Mouse (Mus musculus) midbrain, embryonic 16.5 days (tissue): ENCODE results near the gene Trim25. TPM values are rescaled to one million over a fixed set of nuclear protein-coding genes. Genes with fewer than 3 reads are reported as not detected.

Experiments
- ATAC-seq: fragments of 200-750 bp; cut with Nextera tagmentation; 2 replicates; pipeline ENCODE4 v1.8.0; 2017; ENCODE audit warnings: moderate TSS enrichment
- H3K27ac ChIP-seq: fragments of 300-500 bp; sonication (generic); 2 replicates; pipeline ENCODE4 v1.5.1; 2014; ENCODE audit warnings: mild to moderate bottlenecking, low read length, mixed read lengths
- H3K27me3 ChIP-seq: fragments of 300-500 bp; sonication (generic); 2 replicates; pipeline ENCODE4 v1.6.1; 2014; ENCODE audit warnings: low read depth, low read length, mixed read lengths; ENCODE audit not compliant: control insufficient read depth, insufficient read depth
- H3K36me3 ChIP-seq: fragments of 300-500 bp; sonication (generic); 2 replicates; pipeline ENCODE4 v1.6.1; 2014; ENCODE audit warnings: mild to moderate bottlenecking, low read length, moderate library complexity, mixed read lengths; ENCODE audit not compliant: control insufficient read depth, insufficient read depth
- H3K4me1 ChIP-seq: fragments of 300-500 bp; sonication (generic); 2 replicates; pipeline ENCODE4 v1.6.1; 2014; ENCODE audit warnings: mild to moderate bottlenecking, low read length, mixed read lengths; ENCODE audit not compliant: control insufficient read depth, insufficient read depth
- H3K4me2 ChIP-seq: fragments of 300-500 bp; sonication (generic); 2 replicates; pipeline ENCODE4 v1.6.1; 2014; ENCODE audit warnings: mild to moderate bottlenecking, low read length, mixed read lengths
- H3K4me3 ChIP-seq: fragments of 300-500 bp; sonication (generic); 2 replicates; pipeline ENCODE4 v1.5.1; 2014; ENCODE audit warnings: low read depth, mild to moderate bottlenecking, low read length, moderate library complexity, mixed read lengths
- H3K9ac ChIP-seq: fragments of 300-500 bp; sonication (generic); 2 replicates; pipeline ENCODE4 v1.6.1; 2014; ENCODE audit warnings: low read depth, low read length, mixed read lengths
- H3K9me3 ChIP-seq: fragments of 300-500 bp; sonication (generic); replicated peaks from 2 replicates; pipeline ENCODE4 v1.6.1; 2014; ENCODE audit warnings: mild to moderate bottlenecking, low read length, mixed read lengths; ENCODE audit not compliant: control insufficient read depth, poor library complexity, severe bottlenecking
- WGBS: fragments of 180-500 bp; shearing (Covaris S2); extraction: QIAGEN DNeasy Blood & Tissue Kit; methylation state at CpG from one replicate; pipeline ENCODE4 v1.1.7; 2014; 5-methylcytosine and 5-hydroxymethylcytosine counted together
- polyA plus RNA-seq: library from polyadenylated mRNA; unstranded; fragments of >200 nt; fragmentation: Nextera tagmentation; extraction: Ambion mirVana; gene quantifications from 2 replicates; pipeline ENCODE4 v1.2.1, GENCODE M21; 2015

The Trim25 gene
- polyA plus RNA-seq, 1 experiment from 2014 or later: 3.8 TPM

DNA sequence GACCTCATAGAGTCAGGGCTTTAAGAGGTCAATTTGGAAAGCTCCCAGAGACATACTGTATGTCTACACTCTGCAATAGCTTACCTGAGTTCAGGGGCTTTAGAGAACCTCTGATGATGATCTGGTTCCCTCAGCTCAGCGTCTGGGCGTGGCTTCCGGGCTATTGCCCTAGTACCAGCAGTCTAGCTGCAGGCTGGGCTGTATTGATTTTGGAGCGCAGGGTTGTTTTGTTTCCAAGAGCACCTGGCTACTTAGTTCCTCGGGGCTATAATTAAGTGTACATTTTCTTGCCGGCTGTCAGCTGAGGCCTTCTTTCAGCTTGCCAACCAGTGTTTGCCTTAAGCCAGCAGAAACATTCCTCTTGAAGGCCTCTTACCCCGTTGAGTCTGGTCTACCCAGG is 10.3 kb downstream of the Trim25 start:
- H3K9ac ChIP-seq: no peak overlapping the region
- 80% methylated on average over 7 of the region's 7 CpGs for WGBS
- H3K36me3 ChIP-seq: no peaks in the 10 kb centered on the region
- no peaks in the 10 kb centered on the region for H3K9me3 ChIP-seq
- H3K4me3 ChIP-seq: no peak overlapping the region
- H3K27me3 ChIP-seq: no peaks in the 10 kb centered on the region
- H3K27ac ChIP-seq: no peak overlapping the region
- no peak for ATAC-seq
- H3K4me2 ChIP-seq: no peak overlapping the region
- H3K4me1 ChIP-seq: no peaks in the 10 kb centered on the region

DNA sequence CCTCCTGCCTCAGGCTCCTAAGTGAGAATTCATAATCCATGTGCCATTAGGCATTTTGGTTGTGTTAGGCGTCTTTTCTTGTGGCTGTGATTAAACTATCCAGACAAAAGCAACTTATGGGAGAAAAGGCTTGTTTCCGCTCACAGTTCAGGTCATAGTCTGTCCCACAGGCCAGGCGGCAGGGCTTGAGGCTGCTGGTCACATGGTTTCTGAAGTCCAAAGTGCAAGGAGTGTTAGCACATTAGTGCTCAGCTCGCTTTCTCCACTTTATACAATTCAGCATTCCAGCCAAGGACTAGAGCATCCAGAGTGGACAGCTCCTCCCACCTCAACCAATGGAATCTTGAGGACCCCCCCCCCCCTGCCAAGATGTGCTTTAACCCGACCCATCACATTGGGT is 13.1 kb downstream of the Trim25 start:
- ATAC-seq: no peak
- Histone ChIP-seq H3K36me3 (no peaks in the 10 kb centered on the region), H3K27ac (no peak overlapping the region), H3K4me2 (no peak overlapping the region), H3K9me3 (no peaks in the 10 kb centered on the region), H3K4me1 (no peaks in the 10 kb centered on the region), H3K4me3 (no peak overlapping the region), H3K27me3 (no peaks in the 10 kb centered on the region), H3K9ac (no peak overlapping the region)
- WGBS: 94% methylated on average over 5 of the region's 5 CpGs

DNA sequence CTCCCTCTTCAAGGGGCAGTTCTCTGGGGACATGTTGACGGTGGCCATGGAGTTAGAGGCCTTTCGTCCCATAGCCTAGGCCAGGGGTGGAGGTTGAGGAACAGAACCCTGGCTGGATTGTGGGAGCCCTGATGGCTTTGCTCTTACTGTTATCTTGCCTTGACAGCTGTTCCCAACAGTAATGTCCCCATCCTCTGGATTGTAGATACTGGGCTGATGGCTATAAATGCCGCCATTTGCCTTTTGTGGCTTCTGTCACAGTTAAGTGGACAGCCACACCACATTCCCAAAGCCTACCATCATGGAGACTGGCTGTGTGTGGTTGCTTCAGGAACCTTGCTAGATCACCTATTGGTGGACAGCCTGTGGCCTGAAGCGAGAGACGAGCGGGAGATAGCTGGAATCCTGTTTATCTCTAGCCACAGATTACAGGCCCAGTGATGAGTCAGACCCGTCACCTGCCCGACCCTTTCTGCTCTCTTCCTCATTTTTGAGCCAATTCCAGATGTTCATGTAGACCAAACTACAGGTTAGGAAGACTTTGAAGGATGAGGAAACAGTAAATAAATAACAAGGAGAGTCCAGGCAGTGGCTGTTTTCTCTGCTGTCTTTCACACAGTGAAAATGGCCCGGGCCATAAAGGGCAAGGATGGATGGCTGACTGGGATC is 18.5 kb downstream of the Trim25 start:
- no peak for ATAC-seq
- WGBS: 91% methylated on average over 9 of the region's 9 CpGs

DNA sequence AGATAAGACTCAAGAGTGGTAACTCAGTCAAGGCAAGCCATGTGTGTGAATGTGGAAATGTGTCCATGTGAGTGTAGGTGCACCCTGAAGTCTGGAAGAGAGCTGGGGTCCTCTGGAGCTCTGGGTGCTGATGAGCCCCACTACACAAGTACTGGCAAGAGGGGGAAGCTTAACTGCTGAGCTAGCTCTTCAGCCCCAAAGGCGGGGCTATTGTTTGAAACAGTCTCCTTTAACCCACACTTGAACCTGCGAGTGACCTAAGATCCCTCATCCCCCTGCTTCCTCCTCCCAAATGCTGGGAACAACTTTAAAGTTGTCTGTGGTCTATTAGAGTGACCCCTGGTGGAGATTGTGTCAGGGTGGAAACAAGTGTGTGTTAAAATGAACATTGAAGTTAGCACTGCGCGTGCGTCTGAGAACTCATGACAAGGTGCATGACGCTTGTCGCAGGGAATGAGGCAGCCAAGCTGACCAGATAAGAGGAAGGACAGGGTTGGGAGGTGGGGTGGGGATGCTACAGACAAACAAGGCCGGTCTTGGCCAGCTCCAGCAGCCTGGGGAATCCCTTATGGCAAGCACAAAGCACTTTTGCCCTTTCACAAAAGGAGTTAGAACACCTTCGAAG is 21.6 kb downstream of the Trim25 start:
- WGBS: 71% methylated on average over 9 of the region's 9 CpGs
- Histone ChIP-seq H3K27me3 (no peaks in the 10 kb centered on the region), H3K4me3 (no peak overlapping the region), H3K9ac (no peak overlapping the region), H3K27ac (no peak overlapping the region), H3K36me3 (no peaks in the 10 kb centered on the region), H3K4me2 (no peak overlapping the region), H3K4me1 (no peaks in the 10 kb centered on the region), H3K9me3 (no peaks in the 10 kb centered on the region)
- ATAC-seq: no peak

More for the DNA sequence above, 18.5 kb downstream of the Trim25 start:
- Histone ChIP-seq H3K36me3 (no peaks in the 10 kb centered on the region), H3K4me3 (no peak overlapping the region), H3K27ac (no peak overlapping the region), H3K9me3 (no peaks in the 10 kb centered on the region), H3K4me2 (no peak overlapping the region), H3K27me3 (no peaks in the 10 kb centered on the region), H3K4me1 (no peaks in the 10 kb centered on the region), H3K9ac (no peak overlapping the region)

DNA sequence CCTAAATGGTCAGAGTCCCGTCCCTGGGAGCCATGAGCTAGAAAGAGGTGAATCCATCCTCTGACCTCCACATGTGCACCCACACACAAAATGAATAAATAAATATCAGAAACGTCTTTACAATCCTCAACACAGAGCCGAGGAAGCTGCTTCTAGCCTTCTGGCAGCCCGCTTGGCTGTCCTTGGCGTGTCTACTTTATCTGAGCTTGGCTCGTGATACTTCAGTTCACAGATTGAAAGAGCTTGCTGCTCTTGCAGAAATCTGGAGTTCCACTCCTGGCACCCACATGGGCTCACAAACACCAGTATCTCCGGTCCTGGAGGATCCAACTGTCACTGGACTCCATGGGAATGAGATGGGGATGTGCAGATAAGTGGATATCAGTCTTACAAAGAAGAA is 22.5 kb downstream of the Trim25 start:
- Histone ChIP-seq H3K36me3 (no peaks in the 10 kb centered on the region), H3K4me2 (no peak overlapping the region), H3K9me3 (no peaks in the 10 kb centered on the region), H3K27me3 (no peaks in the 10 kb centered on the region), H3K4me3 (no peak overlapping the region), H3K9ac (no peak overlapping the region), H3K27ac (no peak overlapping the region), H3K4me1 (no peaks in the 10 kb centered on the region)
- no peak for ATAC-seq
- 72% methylated on average over 7 of the region's 7 CpGs for whole genome bisulfite sequencing

DNA sequence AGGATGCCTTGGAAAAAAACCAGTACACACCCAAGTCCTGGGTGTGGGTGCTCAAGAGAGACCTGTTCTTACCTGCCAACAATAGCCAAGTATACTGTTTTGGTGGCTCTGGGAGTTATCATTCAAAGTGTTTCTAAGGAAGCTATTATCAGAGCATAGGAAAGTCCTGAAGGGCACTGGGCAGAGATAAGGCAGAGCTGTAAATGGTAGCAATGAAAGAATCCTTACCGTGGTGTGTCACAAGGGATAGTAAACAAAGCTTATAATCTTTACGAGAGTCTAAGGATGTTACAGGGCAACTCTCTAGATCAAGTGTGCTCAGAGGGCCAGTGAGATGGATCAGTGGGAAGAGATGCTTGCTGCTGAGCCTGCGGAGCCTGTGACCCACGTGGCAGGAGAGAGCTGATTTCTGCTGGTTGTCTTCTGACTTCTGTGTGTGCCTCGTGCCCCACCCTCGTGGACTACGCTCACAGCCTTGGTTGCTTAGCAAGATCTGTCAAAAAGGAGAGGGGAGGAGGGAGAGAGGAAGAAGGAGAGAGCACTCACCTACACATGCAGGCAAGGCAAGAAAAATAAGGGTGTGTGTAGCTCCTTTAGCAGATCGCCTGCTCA is 23.1 kb downstream of the Trim25 start:
- no peaks in the 10 kb centered on the region for H3K36me3 ChIP-seq
- no peaks in the 10 kb centered on the region for H3K9me3 ChIP-seq
- ATAC-seq: no peak
- H3K27me3 ChIP-seq: no peaks in the 10 kb centered on the region
- no peak overlapping the region for H3K4me3 ChIP-seq
- H3K27ac ChIP-seq: no peak overlapping the region
- no peak overlapping the region for H3K4me2 ChIP-seq
- H3K4me1 ChIP-seq: no peaks in the 10 kb centered on the region
- no peak overlapping the region for H3K9ac ChIP-seq
- WGBS: 71% methylated on average over 8 of the region's 8 CpGs

DNA sequence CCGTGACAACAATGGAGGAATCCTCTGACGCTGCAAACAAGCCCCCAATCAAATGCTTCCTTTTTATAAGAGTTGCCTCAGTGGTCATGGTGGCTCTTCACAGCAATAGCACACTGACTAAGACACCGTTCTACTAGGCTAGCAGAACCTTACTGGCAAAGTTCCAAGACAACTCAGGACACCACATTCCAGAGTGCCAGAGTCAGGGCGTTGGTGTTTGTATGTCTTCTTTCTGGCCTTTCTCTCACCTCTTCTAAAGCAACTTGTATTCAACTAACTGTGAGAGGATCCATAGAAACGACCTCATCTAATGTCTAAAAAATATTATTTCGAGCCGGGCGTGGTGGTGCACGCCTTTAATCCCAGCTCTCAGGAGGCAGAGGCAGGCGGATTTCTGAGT is 24.3 kb downstream of the Trim25 start:
- no peak for ATAC-seq
- Histone ChIP-seq H3K9me3 (no peaks in the 10 kb centered on the region), H3K9ac (no peak overlapping the region), H3K27me3 (no peaks in the 10 kb centered on the region), H3K27ac (no peak overlapping the region), H3K4me1 (no peaks in the 10 kb centered on the region), H3K36me3 (no peaks in the 10 kb centered on the region), H3K4me2 (no peak overlapping the region), H3K4me3 (no peak overlapping the region)
- 74% methylated on average over 10 of the region's 10 CpGs for WGBS

DNA sequence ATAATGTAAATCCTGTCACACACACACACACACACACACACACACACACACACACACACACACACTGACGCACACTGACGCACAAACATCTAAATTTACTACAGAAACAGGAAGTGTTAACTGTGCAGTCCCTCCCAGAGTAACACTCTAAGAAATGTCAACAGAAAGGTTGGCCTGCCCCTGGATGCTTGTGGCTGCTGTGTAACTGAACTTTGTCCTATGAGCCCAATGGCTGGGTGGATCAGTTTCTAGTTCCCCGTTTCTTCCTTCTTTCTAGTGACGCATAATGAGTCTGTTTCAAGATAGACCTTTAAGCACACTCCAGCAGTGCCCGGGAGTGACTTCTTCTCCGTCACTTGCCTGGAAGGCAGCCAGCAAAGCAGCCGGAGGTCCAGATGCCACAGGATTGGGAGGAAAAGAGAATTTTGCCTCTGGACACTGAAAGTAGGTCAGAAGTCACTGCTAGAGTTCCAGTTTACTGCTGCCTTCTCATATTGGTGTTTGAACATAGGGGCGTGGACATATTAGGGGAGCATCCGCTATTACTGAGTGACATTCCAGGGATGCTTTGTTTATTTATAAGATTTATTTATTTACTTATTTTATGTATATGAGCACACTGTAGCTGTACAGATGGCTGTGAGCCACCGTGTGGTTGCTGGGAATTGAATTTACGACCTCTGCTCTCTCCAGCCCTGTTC is 25.2 kb downstream of the Trim25 start:
- Histone ChIP-seq H3K9me3 (no peaks in the 10 kb centered on the region), H3K4me1 (no peaks in the 10 kb centered on the region), H3K9ac (no peak overlapping the region), H3K36me3 (no peaks in the 10 kb centered on the region), H3K4me3 (no peak overlapping the region), H3K27ac (no peak overlapping the region), H3K4me2 (no peak overlapping the region), H3K27me3 (no peaks in the 10 kb centered on the region)
- WGBS: 59% methylated on average over 11 of the region's 11 CpGs
- ATAC-seq: no peak

DNA sequence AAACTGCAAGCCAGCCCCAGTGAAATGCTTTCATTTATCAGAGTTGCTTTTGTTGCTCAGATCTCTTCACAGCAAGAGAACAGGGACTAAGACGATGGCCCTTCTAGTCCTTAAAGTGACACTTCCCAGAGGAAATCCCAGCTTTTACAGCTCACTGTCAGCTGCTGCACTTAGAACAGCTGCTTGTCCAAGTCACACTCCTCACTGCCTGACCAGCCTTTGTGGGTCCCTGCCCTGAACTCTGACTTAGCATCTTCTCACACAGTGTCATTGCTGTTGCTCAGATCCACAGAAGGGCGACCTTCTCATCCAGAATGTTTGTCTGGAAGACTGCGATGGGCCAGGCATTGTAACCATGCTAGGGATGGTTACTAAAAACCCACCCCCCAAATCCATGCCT is 26.4 kb downstream of the Trim25 start:
- WGBS: 77% methylated on average over 3 of the region's 3 CpGs
- ATAC-seq: no peak

More for the DNA sequence above, 26.4 kb downstream of the Trim25 start:
- Histone ChIP-seq H3K27me3 (no peaks in the 10 kb centered on the region), H3K9me3 (no peaks in the 10 kb centered on the region), H3K36me3 (no peaks in the 10 kb centered on the region), H3K27ac (no peak overlapping the region), H3K9ac (no peak overlapping the region), H3K4me3 (no peak overlapping the region), H3K4me1 (no peaks in the 10 kb centered on the region), H3K4me2 (no peak overlapping the region)
